Mouse (Mus musculus) embryonic facial prominence, embryonic 10.5 days (tissue): ENCODE data around the gene Chn2. TPM values are rescaled to one million over a fixed set of nuclear protein-coding genes. Genes with fewer than 3 reads are reported as not detected.

ENCODE experiments used
- DNase-seq: peaks from one replicate; pipeline ENCODE4 v3.0.0-alpha.2; 2017; ENCODE audit warnings: low spot score
- H3K27ac ChIP-seq: fragments of 300-500 bp; sonication (generic); replicated peaks from 2 replicates; pipeline ENCODE4 v1.5.1; 2016; ENCODE audit warnings: mild to moderate bottlenecking
- H3K27me3 ChIP-seq: fragments of 300-500 bp; sonication (generic); replicated peaks from 2 replicates; pipeline ENCODE4 v1.6.1; 2016; ENCODE audit warnings: low read depth, mild to moderate bottlenecking; ENCODE audit not compliant: poor library complexity, severe bottlenecking
- H3K36me3 ChIP-seq: fragments of 300-500 bp; sonication (generic); replicated peaks from 2 replicates; pipeline ENCODE4 v1.6.1; 2016; ENCODE audit warnings: mild to moderate bottlenecking, moderate library complexity
- H3K4me1 ChIP-seq: fragments of 300-500 bp; sonication (generic); 2 replicates; pipeline ENCODE4 v1.6.1; 2016
- H3K4me3 ChIP-seq: fragments of 300-500 bp; sonication (generic); 2 replicates; pipeline ENCODE4 v1.5.1; 2016; ENCODE audit warnings: mild to moderate bottlenecking, moderate library complexity
- H3K9me3 ChIP-seq: fragments of 300-500 bp; sonication (generic); 2 replicates; pipeline ENCODE4 v1.6.1; 2016; ENCODE audit warnings: mild to moderate bottlenecking
- WGBS: fragments of 180-500 bp; shearing (Covaris S2); methylation state at CpG from one replicate; pipeline ENCODE4 v1.1.7; 2016; 5-methylcytosine and 5-hydroxymethylcytosine counted together
- polyA plus RNA-seq: library from polyadenylated mRNA; unstranded; fragments of >200 nt; fragmentation: Nextera tagmentation; extraction: Ambion mirVana; gene quantifications from 2 replicates; pipeline ENCODE4 v1.2.1, GENCODE M21; 2016

Chn2 gene
- polyA plus RNA-seq, 1 experiment from 2014 or later = 11.3 TPM

GRCm38 (mm10) chr6:54126225-54126992 is 87.1 kb downstream of the Chn2 start:
- WGBS = 84% methylated on average over 9 of the region's 9 CpGs
- no peak for DNase-seq

GRCm38 (mm10) chr6:54126993-54127697 is 87.8 kb downstream of the Chn2 start:
- no peaks in the 10 kb centered on the region for H3K27me3 ChIP-seq
- H3K27ac ChIP-seq = no peak overlapping the region
- no peaks in the 10 kb centered on the region for H3K4me1 ChIP-seq
- no peaks in the 10 kb centered on the region for H3K9me3 ChIP-seq
- no peaks in the 10 kb centered on the region for H3K36me3 ChIP-seq
- H3K4me3 ChIP-seq = no peak overlapping the region
- 85% methylated on average over 11 of the region's 11 CpGs for WGBS
- DNase-seq = no peak

More at GRCm38 (mm10) chr6:54126225-54126992, 87.1 kb downstream of the Chn2 start:
- H3K36me3 ChIP-seq = no peaks in the 10 kb centered on the region
- H3K27me3 ChIP-seq = no peaks in the 10 kb centered on the region
- no peak overlapping the region for H3K4me3 ChIP-seq
- H3K27ac ChIP-seq = no peak overlapping the region
- H3K4me1 ChIP-seq = no peaks in the 10 kb centered on the region
- H3K9me3 ChIP-seq = no peaks in the 10 kb centered on the region

GRCm38 (mm10) chr6:54128702-54129101 is 89.3 kb downstream of the Chn2 start:
- Histone ChIP-seq H3K9me3 (no peaks in the 10 kb centered on the region), H3K27ac (no peak overlapping the region), H3K4me3 (no peak overlapping the region), H3K4me1 (no peaks in the 10 kb centered on the region), H3K27me3 (no peaks in the 10 kb centered on the region), H3K36me3 (no peaks in the 10 kb centered on the region)
- no peak for DNase-seq
- WGBS = 81% methylated on average over 1 of the region's 1 CpGs

GRCm38 (mm10) chr6:54129570-54129969 is 90.2 kb downstream of the Chn2 start:
- 84% methylated on average over 2 of the region's 2 CpGs for WGBS
- Histone ChIP-seq H3K36me3 (no peaks in the 10 kb centered on the region), H3K4me1 (no peaks in the 10 kb centered on the region), H3K27me3 (no peaks in the 10 kb centered on the region), H3K4me3 (no peak overlapping the region), H3K27ac (no peak overlapping the region), H3K9me3 (no peaks in the 10 kb centered on the region)
- DNase-seq = no peak

GRCm38 (mm10) chr6:54130881-54131280 is 91.5 kb downstream of the Chn2 start:
- Histone ChIP-seq H3K27ac (no peak overlapping the region), H3K27me3 (no peaks in the 10 kb centered on the region), H3K4me1 (peaks cover 2% of the 10 kb centered on the region), H3K36me3 (no peaks in the 10 kb centered on the region), H3K4me3 (no peak overlapping the region), H3K9me3 (no peaks in the 10 kb centered on the region)
- 90% methylated on average over 3 of the region's 3 CpGs for WGBS
- no peak for DNase-seq

GRCm38 (mm10) chr6:54132576-54132975 is 93.2 kb downstream of the Chn2 start:
- peaks cover 7% of the 10 kb centered on the region for H3K4me1 ChIP-seq
- no peak overlapping the region for H3K27ac ChIP-seq
- no peak for DNase-seq
- no peak overlapping the region for H3K4me3 ChIP-seq
- no peaks in the 10 kb centered on the region for H3K9me3 ChIP-seq
- no peaks in the 10 kb centered on the region for H3K27me3 ChIP-seq
- WGBS = 89% methylated on average over 1 of the region's 1 CpGs
- no peaks in the 10 kb centered on the region for H3K36me3 ChIP-seq

GRCm38 (mm10) chr6:54133231-54133630 is 93.9 kb downstream of the Chn2 start:
- no peaks in the 10 kb centered on the region for H3K27me3 ChIP-seq
- no peaks in the 10 kb centered on the region for H3K9me3 ChIP-seq
- no peak overlapping the region for H3K27ac ChIP-seq
- WGBS = 82% methylated on average over 5 of the region's 5 CpGs
- H3K4me1 ChIP-seq = peaks cover 7% of the 10 kb centered on the region
- no peak for DNase-seq
- H3K36me3 ChIP-seq = no peaks in the 10 kb centered on the region
- no peak overlapping the region for H3K4me3 ChIP-seq

- DNase-seq = no peak
- Histone ChIP-seq H3K4me1 (peaks cover 14% of the 10 kb centered on the region), H3K27me3 (no peaks in the 10 kb centered on the region), H3K36me3 (no peaks in the 10 kb centered on the region), H3K4me3 (no peak overlapping the region), H3K27ac (no peak overlapping the region), H3K9me3 (no peaks in the 10 kb centered on the region)
- WGBS = 91% methylated on average over 9 of the region's 9 CpGs
Measured at GRCm38 (mm10) chr6:54138157-54138556, 98.8 kb downstream of the Chn2 start.

GRCm38 (mm10) chr6:54140488-54140887 is 101.1 kb downstream of the Chn2 start:
- H3K27me3 ChIP-seq = no peaks in the 10 kb centered on the region
- peaks cover 15% of the 10 kb centered on the region for H3K4me1 ChIP-seq
- H3K36me3 ChIP-seq = no peaks in the 10 kb centered on the region
- no peak overlapping the region for H3K4me3 ChIP-seq
- no peak overlapping the region for H3K27ac ChIP-seq
- WGBS = 88% methylated on average over 4 of the region's 4 CpGs
- H3K9me3 ChIP-seq = no peaks in the 10 kb centered on the region
- DNase-seq = no peak

- Histone ChIP-seq H3K27me3 (no peaks in the 10 kb centered on the region), H3K36me3 (no peaks in the 10 kb centered on the region), H3K4me3 (no peak overlapping the region), H3K9me3 (no peaks in the 10 kb centered on the region), H3K4me1 (peaks cover 17% of the 10 kb centered on the region), H3K27ac (no peak overlapping the region)
- 66% methylated on average over 3 of the region's 3 CpGs for WGBS
- no peak for DNase-seq
Measured at GRCm38 (mm10) chr6:54141165-54141564, 101.8 kb downstream of the Chn2 start.

- no peaks in the 10 kb centered on the region for H3K9me3 ChIP-seq
- DNase-seq = no peak
- no peak overlapping the region for H3K27ac ChIP-seq
- WGBS = 80% methylated on average over 11 of the region's 11 CpGs
- H3K27me3 ChIP-seq = no peaks in the 10 kb centered on the region
- no peaks in the 10 kb centered on the region for H3K36me3 ChIP-seq
- peaks cover 16% of the 10 kb centered on the region for H3K4me1 ChIP-seq
- no peak overlapping the region for H3K4me3 ChIP-seq
Measured at GRCm38 (mm10) chr6:54142848-54143651, 103.7 kb downstream of the Chn2 start.

GRCm38 (mm10) chr6:54143652-54143960 is 104.3 kb downstream of the Chn2 start:
- no peak for DNase-seq
- Histone ChIP-seq H3K9me3 (no peaks in the 10 kb centered on the region), H3K36me3 (no peaks in the 10 kb centered on the region), H3K27me3 (no peaks in the 10 kb centered on the region), H3K27ac (no peak overlapping the region), H3K4me3 (no peak overlapping the region), H3K4me1 (peaks cover 18% of the 10 kb centered on the region)
- WGBS = 70% methylated on average over 2 of the region's 2 CpGs
